Mouse (Mus musculus): ENCODE data around the gene Trnau1ap.

DNA sequence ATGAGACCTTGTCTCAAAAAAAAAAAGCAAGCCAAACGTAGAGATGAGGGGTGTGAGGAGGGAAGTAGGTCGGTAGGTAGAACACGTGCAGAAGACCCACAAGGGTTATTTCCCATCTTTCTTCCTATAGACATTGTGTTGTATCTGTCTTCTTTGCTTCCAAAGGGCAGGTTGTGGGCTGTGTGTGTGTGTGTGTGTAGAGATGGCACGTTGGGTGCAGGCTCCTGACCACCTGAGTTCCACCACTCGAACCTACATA, 67.1 kb downstream of the Trnau1ap start:
- TF ChIP-seq POLR2A (IDR thresholded peaks at IDR 0.05; ENCODE audit: borderline replicate concordance, low read depth, low read length): no peak
- no peak for TF ChIP-seq CTCF (IDR thresholded peaks at IDR 0.05; ENCODE audit: low read depth, low read length)
